Mouse (Mus musculus) retina, embryonic 14.5 days (tissue): ENCODE measurements around the gene Slc6a13.

Source experiments
- DNase-seq: peaks from one replicate; pipeline ENCODE4 v3.0.0-alpha.2; 2015; ENCODE audit warnings: low spot score

Slc6a13 gene

GRCm38 (mm10) chr6:121326486-121327069 lies 26.6 kb downstream of the Slc6a13 start:
- no peak for DNase-seq

GRCm38 (mm10) chr6:121328417-121328884 lies 28.4 kb downstream of the Slc6a13 start:
- DNase-seq, result no peak

DNA sequence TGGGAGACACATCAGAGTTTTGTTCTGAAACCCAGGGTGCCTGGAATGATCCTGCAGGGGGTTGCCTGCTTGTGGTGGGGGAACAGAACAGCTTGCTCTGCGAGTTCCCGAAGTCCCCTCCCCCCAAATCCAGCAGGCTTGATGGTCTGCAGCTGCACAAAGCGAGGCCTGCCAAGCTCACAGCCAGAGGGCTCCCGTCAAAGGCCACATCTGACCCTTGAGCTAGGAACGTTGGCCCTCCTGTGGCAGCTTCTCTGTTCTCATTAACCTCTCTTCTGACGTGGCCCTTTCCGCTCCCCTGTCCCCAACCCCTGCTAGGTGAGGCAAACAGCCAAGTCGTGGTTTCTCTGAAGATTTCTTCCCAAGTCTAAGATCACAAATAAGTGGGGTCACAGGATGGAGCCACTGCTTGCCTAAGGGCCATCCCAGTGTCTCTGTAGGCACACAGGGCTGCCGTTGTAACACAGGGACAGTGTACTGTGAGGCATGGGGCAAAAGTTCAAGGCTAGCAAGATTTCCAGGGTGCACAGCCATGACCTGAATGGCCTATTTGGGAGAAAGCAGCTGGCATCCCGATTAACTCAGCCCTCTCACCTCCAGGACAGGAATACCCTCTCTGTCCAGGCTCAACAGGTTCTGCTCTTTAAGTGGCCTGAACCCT lies 30.0 kb downstream of the Slc6a13 start:
- DNase-seq, result peak; percentile 66

DNA sequence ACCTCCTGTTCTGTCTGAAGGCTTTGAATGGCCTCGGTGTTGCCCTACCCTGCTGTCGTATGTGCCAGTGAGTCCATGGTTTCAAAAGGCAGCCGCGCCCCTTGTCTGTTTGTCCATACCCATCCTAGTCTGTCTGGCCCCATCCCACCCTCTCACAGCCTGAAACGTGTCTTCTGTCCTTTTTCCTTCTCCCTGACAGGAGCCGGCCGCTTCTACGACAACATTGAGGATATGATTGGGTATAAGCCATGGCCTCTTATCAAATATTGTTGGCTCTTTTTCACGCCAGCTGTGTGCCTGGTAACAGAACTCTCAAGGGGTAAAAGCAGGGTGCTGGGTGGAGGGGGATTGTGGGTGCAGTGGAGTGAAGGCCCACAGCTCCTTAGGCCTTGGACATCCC lies 35.8 kb downstream of the Slc6a13 start:
- no peak for DNase-seq

DNA sequence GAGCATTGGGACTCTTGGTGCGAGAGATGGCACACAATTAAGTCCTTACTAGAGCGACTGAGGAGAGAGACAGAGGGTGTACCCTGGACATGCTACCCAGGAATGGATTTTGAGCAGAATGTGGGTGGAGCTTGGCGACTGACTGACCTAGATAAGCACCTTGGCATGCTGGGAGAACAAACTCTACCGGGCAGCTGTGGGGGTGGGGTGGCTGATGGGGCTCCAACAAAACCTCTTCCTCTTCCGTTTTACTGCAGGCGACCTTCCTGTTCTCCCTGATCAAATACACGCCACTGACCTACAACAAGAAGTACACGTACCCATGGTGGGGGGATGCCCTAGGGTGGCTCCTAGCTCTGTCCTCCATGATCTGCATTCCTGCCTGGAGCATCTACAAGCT lies 36.5 kb downstream of the Slc6a13 start:
- peak; percentile 64 for DNase-seq

DNA sequence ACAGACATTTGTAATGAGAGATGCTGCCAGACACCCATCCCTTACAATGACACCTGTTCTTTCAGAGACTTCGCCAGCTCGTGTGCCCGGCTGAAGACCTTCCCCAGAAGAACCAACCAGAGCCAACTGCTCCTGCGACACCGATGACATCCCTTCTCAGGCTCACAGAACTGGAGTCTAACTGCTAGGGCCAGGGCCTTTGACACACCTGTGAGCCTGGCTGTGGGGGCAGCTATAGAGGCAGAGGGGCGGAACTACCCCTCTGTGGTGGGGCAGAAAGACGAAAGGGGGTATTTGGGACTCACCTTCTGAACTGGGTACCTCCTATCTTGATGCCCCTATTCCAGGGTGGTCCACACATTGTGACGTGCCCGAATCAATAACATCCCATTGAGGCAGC lies 37.2 kb downstream of the Slc6a13 start:
- DNase-seq, result no peak

GRCm38 (mm10) chr6:121337770-121338518 lies 37.9 kb downstream of the Slc6a13 start:
- DNase-seq, result peak; percentile 98

GRCm38 (mm10) chr6:121338519-121338896 lies 38.5 kb downstream of the Slc6a13 start:
- DNase-seq, result no peak

- DNase-seq, result no peak
Measured at GRCm38 (mm10) chr6:121341650-121342049, 41.6 kb downstream of the Slc6a13 start.

GRCm38 (mm10) chr6:121343026-121343770 lies 43.2 kb downstream of the Slc6a13 start, which contains the start of gene Slc6a12:
Slc6a12 (plus strand) TSS chr6:121343076.
- DNase-seq, result no peak

DNA sequence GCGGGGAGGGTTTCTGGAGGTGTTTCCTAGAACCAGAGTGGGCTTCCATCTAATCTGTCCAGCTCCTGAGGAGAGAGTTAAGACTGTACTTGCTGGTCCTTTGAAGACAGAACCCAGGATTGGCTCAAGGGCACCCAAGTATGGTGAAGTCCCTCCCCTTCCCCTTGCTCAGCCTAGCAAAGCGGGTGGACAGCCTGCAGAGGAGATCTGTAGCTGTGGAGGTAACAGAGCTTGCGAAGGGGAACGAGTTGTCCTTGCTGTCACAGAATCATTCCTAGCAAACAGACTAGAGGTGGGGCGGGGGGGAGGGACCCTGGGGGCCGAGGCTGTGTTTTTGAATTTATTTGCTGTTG lies 43.7 kb downstream of the Slc6a13 start:
- no peak for DNase-seq

DNA sequence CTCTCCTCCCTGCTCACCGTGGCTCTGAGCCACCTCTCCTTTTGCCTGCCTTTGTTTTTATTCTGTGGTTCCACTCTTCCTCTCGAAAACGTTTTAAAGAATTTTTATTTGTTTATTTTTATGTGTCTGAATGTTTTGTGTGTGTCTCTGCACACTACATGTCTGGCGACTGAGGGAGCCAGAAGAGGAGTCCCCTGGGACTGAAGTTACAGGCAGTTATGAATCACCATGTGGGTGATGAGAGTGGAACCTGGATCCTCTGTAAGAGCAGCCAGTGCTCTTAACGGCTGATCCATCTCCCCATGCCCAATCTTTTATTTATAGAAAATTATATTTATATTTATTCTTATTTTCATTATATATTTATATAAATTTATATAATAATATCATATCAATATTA lies 44.3 kb downstream of the Slc6a13 start:
- DNase-seq, result no peak

DNA sequence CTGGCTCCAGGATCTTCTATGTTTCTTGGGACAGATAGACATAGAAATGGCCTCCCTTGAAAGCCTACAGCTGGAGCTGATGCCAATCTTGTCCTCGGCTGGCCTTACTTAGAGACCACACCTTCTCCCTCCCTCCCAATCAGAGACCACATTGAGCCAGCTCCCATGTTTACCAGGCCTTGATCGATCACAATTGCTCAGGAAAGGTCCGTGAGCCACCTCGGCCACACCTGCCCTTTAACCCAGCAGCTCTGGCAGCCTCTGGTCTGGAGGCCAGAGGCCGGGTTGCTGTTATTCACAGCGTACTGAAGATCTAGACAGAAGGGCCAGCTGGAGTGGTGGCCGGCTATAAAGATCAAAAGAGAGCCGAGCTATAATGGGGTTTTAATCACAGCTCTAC lies 46.4 kb downstream of the Slc6a13 start:
- no peak for DNase-seq

DNA sequence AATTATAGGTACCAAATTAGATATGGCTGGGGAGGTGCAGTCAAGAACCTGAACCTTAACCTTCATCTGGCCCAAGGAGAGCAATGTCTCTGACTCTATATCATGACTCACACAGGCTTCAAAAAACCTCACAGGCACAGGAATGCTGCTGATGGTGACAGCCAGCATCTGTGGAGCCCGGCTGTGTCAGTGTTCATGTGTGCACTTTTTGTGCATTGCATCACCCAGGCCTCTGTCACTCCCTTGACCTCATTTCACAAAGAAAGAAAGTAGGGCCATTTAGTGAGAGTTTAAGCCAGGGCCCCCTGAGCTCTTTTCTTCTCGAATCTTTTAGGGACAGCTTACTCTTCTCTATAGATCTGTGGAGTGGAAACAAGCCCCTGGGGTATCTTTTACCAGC lies 52.2 kb downstream of the Slc6a13 start:
- peak; percentile 43 for DNase-seq

DNA sequence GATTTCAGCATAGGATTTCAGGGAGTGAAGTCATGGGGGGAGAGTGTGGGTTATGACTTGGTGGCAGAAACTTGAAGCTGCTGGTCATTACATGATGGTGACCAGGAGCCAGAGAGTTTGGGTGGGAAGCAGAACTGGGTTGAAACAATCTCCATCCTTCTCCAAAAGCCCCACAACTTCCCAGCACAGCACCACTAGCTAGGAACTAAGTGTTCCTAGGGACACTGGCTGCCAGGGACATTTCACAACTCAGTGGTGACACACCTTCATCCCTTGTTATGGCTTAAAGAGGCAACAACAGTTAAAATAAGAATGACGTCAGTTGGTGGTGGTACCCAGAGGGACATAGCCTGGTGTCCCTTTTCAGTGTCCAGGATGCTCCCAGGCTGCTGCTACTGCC lies 56.0 kb downstream of the Slc6a13 start:
- no peak for DNase-seq

DNA sequence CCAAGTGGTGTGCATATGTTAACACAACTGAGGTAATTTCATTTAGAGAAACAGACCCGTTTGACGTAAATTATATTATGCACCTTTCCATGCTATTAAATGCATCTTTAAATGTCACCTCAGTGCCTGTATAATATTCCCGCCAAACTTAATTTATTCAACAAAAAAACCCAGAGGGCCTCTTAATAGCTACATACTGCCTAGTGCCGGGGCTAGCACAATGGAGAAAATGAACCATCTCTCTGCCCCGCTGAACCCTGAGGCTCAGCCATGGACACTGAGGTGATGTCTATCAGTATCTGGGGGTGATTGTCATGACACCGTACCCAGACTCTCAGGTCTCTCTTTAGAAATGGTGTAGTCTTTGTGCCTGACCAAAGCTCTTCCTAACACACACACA lies 57.2 kb downstream of the Slc6a13 start:
- no peak for DNase-seq

GRCm38 (mm10) chr6:121363061-121363460 lies 63.0 kb downstream of the Slc6a13 start:
- no peak for DNase-seq

- no peak for DNase-seq
Measured at GRCm38 (mm10) chr6:121363956-121364355, 63.9 kb downstream of the Slc6a13 start.

- peak; percentile 67 for DNase-seq
Measured at GRCm38 (mm10) chr6:121366537-121366936, 66.5 kb downstream of the Slc6a13 start.

DNA sequence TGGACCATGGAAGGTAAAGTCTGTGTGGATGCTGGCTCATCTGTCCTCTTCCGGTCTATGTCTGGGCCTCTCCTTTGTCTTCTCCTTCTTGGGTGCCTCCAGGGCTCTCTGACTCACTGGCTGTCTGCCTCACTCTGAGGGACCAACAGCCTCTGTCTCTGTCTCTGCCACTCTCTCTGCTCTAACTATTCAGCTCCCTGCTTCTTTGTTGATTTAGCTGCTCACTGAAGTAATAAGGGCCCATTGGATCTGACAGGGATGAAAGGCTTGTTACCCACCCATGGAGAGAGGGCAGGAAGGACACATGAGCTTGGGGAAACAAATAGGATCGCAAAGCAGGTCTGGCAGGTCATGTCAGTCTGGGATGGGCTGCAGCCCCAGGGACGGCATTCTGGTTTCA lies 67.1 kb downstream of the Slc6a13 start:
- DNase-seq, result no peak

GRCm38 (mm10) chr6:121371197-121371980 lies 71.4 kb downstream of the Slc6a13 start:
- no peak for DNase-seq

- DNase-seq, result no peak
Measured at GRCm38 (mm10) chr6:121376159-121376558, 76.1 kb downstream of the Slc6a13 start.
